Mouse (Mus musculus): ENCODE measurements around the gene Sbpl.

DNA sequence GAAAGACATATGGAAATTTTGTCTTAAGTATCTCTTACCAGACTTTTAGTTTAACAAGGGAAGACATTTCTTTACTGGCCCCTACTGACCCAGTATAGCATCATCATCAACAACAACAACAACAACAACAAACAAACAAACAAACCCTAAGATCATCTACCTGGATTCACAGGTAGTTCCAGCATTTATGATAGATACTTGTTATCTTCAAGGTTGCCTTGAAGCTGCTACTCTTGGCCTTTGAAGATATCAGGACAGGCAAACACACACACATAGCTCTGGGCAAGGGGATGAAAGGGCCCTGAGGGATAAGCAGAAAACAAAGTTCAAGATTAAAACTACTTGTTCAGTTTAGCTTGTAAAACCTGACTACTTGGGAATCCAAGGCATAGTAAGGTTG, 13.7 kb downstream of the Sbpl start, which contains the start of gene Sbp:
- no peak for TF ChIP-seq HCFC1 (IDR thresholded peaks at IDR 0.05; ENCODE audit: borderline replicate concordance, insufficient read depth, low read length)
- no peak for TF ChIP-seq MAFK (IDR thresholded peaks at IDR 0.05; ENCODE audit: insufficient read depth, low read depth, low read length)
- TF ChIP-seq ZNF384 (IDR thresholded peaks at IDR 0.05; ENCODE audit: low read depth, low read length) = no peak
- no peak for TF ChIP-seq ZC3H11A (IDR thresholded peaks at IDR 0.05; ENCODE audit: borderline replicate concordance, low read depth, low read length)
- TF ChIP-seq CHD2 (IDR thresholded peaks at IDR 0.05; ENCODE audit: low read depth, low read length) = no peak

Data from ES-E14 (cell line).